Mouse (Mus musculus) intestine, embryonic 15.5 days (tissue): ENCODE results near the gene Ppp1r10. TPM values are rescaled to one million over a fixed set of nuclear protein-coding genes. Genes with fewer than 3 reads are reported as not detected.
"Not testable (repeated sequence)": the region's sequence is repeated elsewhere in the genome, so short reads cannot be mapped to it uniquely, and the experiment has no call there.

Experiments used
- ATAC-seq: fragments of 200-750 bp; cut with Nextera tagmentation; 2 replicates; pipeline ENCODE4 v1.8.0; 2017; ENCODE audit warnings: moderate TSS enrichment, moderate library complexity
- H3K27ac ChIP-seq: fragments of 300-500 bp; sonication (generic); 2 replicates; pipeline ENCODE4 v1.5.1; 2015; ENCODE audit warnings: mild to moderate bottlenecking, inconsistent platforms
- H3K27me3 ChIP-seq: fragments of 300-500 bp; sonication (generic); replicated peaks from 2 replicates; pipeline ENCODE4 v1.6.1; 2015; ENCODE audit warnings: inconsistent platforms
- H3K36me3 ChIP-seq: fragments of 300-500 bp; sonication (generic); 2 replicates; pipeline ENCODE4 v1.6.1; 2015; ENCODE audit warnings: inconsistent platforms
- H3K4me1 ChIP-seq: fragments of 300-500 bp; sonication (generic); replicated peaks from 2 replicates; pipeline ENCODE4 v1.6.1; 2015; ENCODE audit warnings: inconsistent platforms
- H3K4me2 ChIP-seq: fragments of 300-500 bp; sonication (generic); replicated peaks from 2 replicates; pipeline ENCODE4 v1.6.1; 2015; ENCODE audit warnings: mild to moderate bottlenecking, inconsistent platforms
- H3K4me3 ChIP-seq: fragments of 300-500 bp; sonication (generic); replicated peaks from 2 replicates; pipeline ENCODE4 v1.5.1; 2015; ENCODE audit warnings: inconsistent platforms
- H3K9ac ChIP-seq: fragments of 300-500 bp; sonication (generic); 2 replicates; pipeline ENCODE4 v1.6.1; 2015; ENCODE audit warnings: inconsistent platforms
- H3K9me3 ChIP-seq: fragments of 300-500 bp; sonication (generic); 2 replicates; pipeline ENCODE4 v1.6.1; 2016; ENCODE audit warnings: inconsistent platforms
- WGBS: fragments of 180-500 bp; shearing (Covaris S2); methylation state at CpG from one replicate; pipeline ENCODE4 v1.1.7; 2015; 5-methylcytosine and 5-hydroxymethylcytosine counted together
- polyA plus RNA-seq: library from polyadenylated mRNA; unstranded; fragments of >200 nt; fragmentation: Nextera tagmentation; extraction: Ambion mirVana; gene quantifications from 2 replicates; pipeline ENCODE4 v1.2.1, GENCODE M21; 2015

The Ppp1r10 gene
- polyA plus RNA-seq, 1 experiment from 2014 or later = 32.9 TPM

- WGBS = 64% methylated on average over 5 of the region's 5 CpGs
- Histone ChIP-seq H3K27ac (peak overlapping the region; percentile 95; the same call in 1 of the 2 replicates), H3K4me2 (no peak overlapping the region), H3K9ac (no peak overlapping the region), H3K9me3 (no peaks in the 10 kb centered on the region), H3K4me3 (no peak overlapping the region), H3K27me3 (no peaks in the 10 kb centered on the region), H3K36me3 (peaks cover 16% of the 10 kb centered on the region), H3K4me1 (peaks cover 19% of the 10 kb centered on the region)
- no peak for ATAC-seq
Observed at GRCm38 (mm10) chr17:35920862-35921562, 4.8 kb downstream of the Ppp1r10 start.

GRCm38 (mm10) chr17:35921710-35922109 lies 5.5 kb downstream of the Ppp1r10 start:
- H3K27ac ChIP-seq = no peak overlapping the region

GRCm38 (mm10) chr17:35922566-35922965 lies 6.3 kb downstream of the Ppp1r10 start:
- Histone ChIP-seq H3K9me3 (no peaks in the 10 kb centered on the region), H3K27me3 (no peaks in the 10 kb centered on the region), H3K27ac (no peak overlapping the region), H3K4me2 (no peak overlapping the region), H3K9ac (no peak overlapping the region), H3K4me1 (peaks cover 19% of the 10 kb centered on the region), H3K36me3 (peaks cover 26% of the 10 kb centered on the region), H3K4me3 (no peak overlapping the region)
- ATAC-seq = no peak
- 79% methylated on average over 3 of the region's 3 CpGs for WGBS

More at GRCm38 (mm10) chr17:35921710-35922109, 5.5 kb downstream of the Ppp1r10 start:
- H3K4me1 ChIP-seq = peaks cover 19% of the 10 kb centered on the region
- no peak overlapping the region for H3K4me2 ChIP-seq
- no peak for ATAC-seq
- H3K36me3 ChIP-seq = peaks cover 22% of the 10 kb centered on the region
- H3K9ac ChIP-seq = no peak overlapping the region
- no peaks in the 10 kb centered on the region for H3K27me3 ChIP-seq
- no peaks in the 10 kb centered on the region for H3K9me3 ChIP-seq
- no peak overlapping the region for H3K4me3 ChIP-seq
- 82% methylated on average over 4 of the region's 4 CpGs for WGBS

GRCm38 (mm10) chr17:35923281-35923680 lies 7.0 kb downstream of the Ppp1r10 start:
- 95% methylated on average over 4 of the region's 4 CpGs for WGBS
- ATAC-seq = no peak
- H3K9ac ChIP-seq = no peak overlapping the region
- H3K27me3 ChIP-seq = no peaks in the 10 kb centered on the region
- H3K4me3 ChIP-seq = no peak overlapping the region
- no peak overlapping the region for H3K4me2 ChIP-seq
- peaks cover 33% of the 10 kb centered on the region for H3K36me3 ChIP-seq
- H3K27ac ChIP-seq = no peak overlapping the region
- H3K4me1 ChIP-seq = peaks cover 19% of the 10 kb centered on the region
- no peaks in the 10 kb centered on the region for H3K9me3 ChIP-seq

- H3K4me2 ChIP-seq = no peak overlapping the region
- 40% methylated on average over 1 of the region's 1 CpGs for WGBS
- peak; percentile 33; the same call in 1 of the 2 replicates for ATAC-seq
- no peak overlapping the region for H3K4me3 ChIP-seq
- H3K4me1 ChIP-seq = no peaks in the 10 kb centered on the region
- H3K9me3 ChIP-seq = no peaks in the 10 kb centered on the region
- no peaks in the 10 kb centered on the region for H3K27me3 ChIP-seq
- no peak overlapping the region for H3K9ac ChIP-seq
- H3K27ac ChIP-seq = no peak overlapping the region
- H3K36me3 ChIP-seq = peaks cover 58% of the 10 kb centered on the region
Observed at GRCm38 (mm10) chr17:35927471-35927870, 11.2 kb downstream of the Ppp1r10 start.

- H3K9me3 ChIP-seq = no peaks in the 10 kb centered on the region
- no peaks in the 10 kb centered on the region for H3K27me3 ChIP-seq
- H3K4me1 ChIP-seq = no peaks in the 10 kb centered on the region
- peaks cover 47% of the 10 kb centered on the region for H3K36me3 ChIP-seq
- WGBS = 98% methylated on average over 2 of the region's 2 CpGs
- H3K27ac ChIP-seq = no peak overlapping the region
- no peak overlapping the region for H3K4me2 ChIP-seq
- no peak overlapping the region for H3K9ac ChIP-seq
- no peak for ATAC-seq
- H3K4me3 ChIP-seq = no peak overlapping the region
Observed at GRCm38 (mm10) chr17:35929534-35929933, 13.3 kb downstream of the Ppp1r10 start.

GRCm38 (mm10) chr17:35930627-35931026 lies 14.4 kb downstream of the Ppp1r10 start:
- Histone ChIP-seq H3K36me3 (peaks cover 43% of the 10 kb centered on the region), H3K27me3 (no peaks in the 10 kb centered on the region), H3K9ac (no peak overlapping the region), H3K9me3 (no peaks in the 10 kb centered on the region), H3K4me3 (no peak overlapping the region), H3K27ac (no peak overlapping the region), H3K4me1 (no peaks in the 10 kb centered on the region), H3K4me2 (no peak overlapping the region)
- ATAC-seq = peak; percentile 16; the same call in 1 of the 2 replicates
- WGBS = 93% methylated on average over 12 of the region's 12 CpGs

GRCm38 (mm10) chr17:35932608-35933007 lies 16.4 kb downstream of the Ppp1r10 start:
- Histone ChIP-seq H3K27ac (no peak overlapping the region), H3K9ac (no peak overlapping the region), H3K4me2 (no peak overlapping the region), H3K4me1 (no peaks in the 10 kb centered on the region), H3K27me3 (no peaks in the 10 kb centered on the region), H3K36me3 (peaks cover 32% of the 10 kb centered on the region), H3K4me3 (no peak overlapping the region), H3K9me3 (no peaks in the 10 kb centered on the region)
- WGBS = 90% methylated on average over 4 of the region's 4 CpGs
- no peak for ATAC-seq

- 82% methylated on average over 14 of the region's 14 CpGs for WGBS
- not testable (repeated sequence) for H3K4me1 ChIP-seq, H3K4me2 ChIP-seq, H3K9ac ChIP-seq, H3K36me3 ChIP-seq, H3K4me3 ChIP-seq, H3K27ac ChIP-seq, H3K9me3 ChIP-seq, ATAC-seq, H3K27me3 ChIP-seq
Observed at GRCm38 (mm10) chr17:35935763-35936162, 19.5 kb downstream of the Ppp1r10 start.

GRCm38 (mm10) chr17:35937700-35938348 lies 21.6 kb downstream of the Ppp1r10 start:
- Histone ChIP-seq H3K9me3 (no peaks in the 10 kb centered on the region), H3K36me3 (no peaks in the 10 kb centered on the region), H3K9ac (no peak overlapping the region), H3K27me3 (no peaks in the 10 kb centered on the region), H3K4me2 (no peak overlapping the region), H3K4me3 (no peak overlapping the region), H3K4me1 (no peaks in the 10 kb centered on the region), H3K27ac (no peak overlapping the region)
- WGBS = 48% methylated on average over 2 of the region's 2 CpGs
- ATAC-seq = peak; percentile 72

GRCm38 (mm10) chr17:35939108-35939507 lies 22.9 kb downstream of the Ppp1r10 start:
- no peaks in the 10 kb centered on the region for H3K27me3 ChIP-seq
- H3K27ac ChIP-seq = no peak overlapping the region
- no peak overlapping the region for H3K4me2 ChIP-seq
- no peaks in the 10 kb centered on the region for H3K4me1 ChIP-seq
- H3K36me3 ChIP-seq = no peaks in the 10 kb centered on the region
- H3K9me3 ChIP-seq = no peaks in the 10 kb centered on the region
- ATAC-seq = no peak
- H3K4me3 ChIP-seq = no peak overlapping the region
- 61% methylated on average over 2 of the region's 2 CpGs for WGBS
- no peak overlapping the region for H3K9ac ChIP-seq

GRCm38 (mm10) chr17:35939941-35940340 lies 23.7 kb downstream of the Ppp1r10 start:
- H3K27me3 ChIP-seq = no peaks in the 10 kb centered on the region
- no peaks in the 10 kb centered on the region for H3K9me3 ChIP-seq
- no peaks in the 10 kb centered on the region for H3K4me1 ChIP-seq
- H3K27ac ChIP-seq = no peak overlapping the region
- no peaks in the 10 kb centered on the region for H3K36me3 ChIP-seq
- no peak overlapping the region for H3K4me3 ChIP-seq
- no peak overlapping the region for H3K9ac ChIP-seq
- ATAC-seq = no peak
- WGBS = 63% methylated on average over 1 of the region's 1 CpGs
- H3K4me2 ChIP-seq = no peak overlapping the region

- not testable (repeated sequence) for H3K36me3 ChIP-seq, H3K9me3 ChIP-seq, H3K4me1 ChIP-seq, H3K27ac ChIP-seq, H3K4me3 ChIP-seq, H3K9ac ChIP-seq, H3K27me3 ChIP-seq, ATAC-seq, H3K4me2 ChIP-seq
Observed at GRCm38 (mm10) chr17:35950946-35951345, 34.7 kb downstream of the Ppp1r10 start.
